Mouse (Mus musculus): ENCODE measurements around the gene Lysmd4.

The Lysmd4 gene

DNA sequence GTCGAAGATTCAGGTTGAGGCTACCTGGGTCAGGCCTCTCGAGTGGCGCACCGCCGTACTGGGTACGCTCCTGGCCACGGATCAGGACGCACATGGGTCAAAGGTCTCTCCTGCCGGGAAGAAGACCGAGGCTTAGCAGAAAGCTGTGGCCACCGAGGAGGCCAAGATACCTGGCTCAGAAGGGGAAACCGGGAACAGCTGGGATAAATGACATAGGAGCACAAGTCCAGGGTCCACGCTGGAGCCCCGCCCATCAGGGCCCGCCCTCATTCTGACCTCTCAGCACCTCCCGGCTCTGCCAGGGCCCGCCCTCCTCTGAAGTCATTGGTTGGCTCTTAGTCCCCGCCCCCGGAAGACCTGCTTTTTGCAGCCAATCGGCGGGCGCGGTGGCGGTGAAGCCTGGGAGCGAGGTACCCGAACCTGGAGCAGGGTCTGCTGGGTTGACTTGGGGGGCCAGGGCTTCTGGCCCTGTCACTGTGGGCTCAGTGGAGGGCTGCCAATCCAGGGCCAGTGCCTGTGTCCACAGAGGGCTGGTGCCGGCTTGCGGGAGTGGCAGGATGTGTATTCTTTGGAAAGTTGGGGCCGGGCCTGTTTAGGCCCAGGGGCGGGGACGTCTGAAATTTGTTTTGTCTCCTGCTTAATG, at the start of gene Lysmd4:
TSS of gene Lysmd4 (plus strand) at position 325 of the 643 bp plus-strand sequence.
- peak; percentile 99 for DNase-seq

DNA sequence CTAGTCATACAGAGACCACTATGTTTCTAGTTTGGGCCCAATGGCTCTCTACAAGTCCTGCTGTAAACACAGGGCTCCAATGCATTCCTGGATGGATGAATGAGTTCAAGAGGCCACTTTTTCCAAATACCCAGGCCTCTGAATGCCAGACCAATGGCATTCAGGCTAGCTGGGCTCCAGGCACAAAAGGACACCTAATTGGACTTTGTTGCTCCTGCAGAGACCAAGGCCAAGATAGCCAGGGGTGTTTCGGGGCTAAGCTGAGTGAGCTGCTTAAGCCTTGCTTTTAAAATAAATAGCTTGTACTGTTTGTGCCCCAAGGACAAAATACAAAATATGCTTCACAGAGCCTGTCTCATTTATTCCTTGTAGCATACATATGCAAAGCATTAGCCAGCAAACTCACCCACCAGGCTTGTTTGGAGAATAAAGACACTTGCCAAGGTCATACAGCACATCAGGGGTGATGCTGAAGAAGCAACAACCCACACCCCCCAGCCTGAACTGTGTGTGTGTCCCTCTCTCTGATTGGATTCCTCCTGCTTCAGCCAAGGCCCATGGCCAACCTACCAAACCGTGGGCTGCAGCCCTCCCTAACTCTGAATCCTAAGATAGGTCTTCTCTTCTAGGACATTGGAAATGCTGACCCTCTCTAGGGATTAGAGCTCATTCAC, 48.7 kb upstream of the Lysmd4 start:
- DNase-seq: no peak

DNA sequence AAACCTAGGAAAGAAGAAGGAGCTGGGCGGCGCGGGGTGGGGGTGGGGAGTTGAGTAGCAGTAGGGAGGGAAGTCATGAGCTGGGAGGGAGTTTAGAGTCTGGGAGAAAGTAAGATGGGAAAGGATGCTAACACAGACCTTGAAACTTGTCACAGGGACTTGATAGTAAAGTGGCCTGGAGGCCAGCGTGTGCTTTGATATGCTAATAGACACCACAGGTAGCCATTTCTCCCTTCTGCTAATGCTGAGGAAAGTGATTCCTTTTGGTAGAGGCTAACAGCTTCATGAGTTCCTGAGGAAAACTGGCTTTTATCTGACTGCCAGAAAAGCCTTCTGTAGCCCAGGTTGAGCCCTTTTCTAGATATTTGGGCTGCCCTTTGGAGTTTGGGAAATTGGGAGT, 38.6 kb upstream of the Lysmd4 start:
- DNase-seq: no peak

DNA sequence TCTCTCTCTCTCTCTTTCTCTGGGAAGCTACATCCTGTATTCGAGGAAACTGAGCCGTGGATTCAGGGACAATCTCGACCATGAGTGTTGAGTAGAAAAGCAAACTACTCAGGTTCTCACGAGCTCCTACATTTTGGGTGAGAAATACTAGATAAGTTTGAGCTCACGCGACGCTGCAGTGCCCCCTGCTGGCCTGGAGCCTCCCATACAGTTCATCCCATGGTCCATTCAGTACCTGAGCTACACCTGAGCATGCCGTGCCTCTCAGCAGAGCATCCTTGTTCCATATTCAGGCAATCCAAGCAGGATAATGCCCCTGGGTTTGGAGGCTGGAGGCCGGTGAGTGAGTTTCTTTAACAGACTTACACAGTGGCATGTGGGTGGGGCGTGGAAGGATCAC, 22.9 kb upstream of the Lysmd4 start:
- DNase-seq: peak; percentile 74

DNA sequence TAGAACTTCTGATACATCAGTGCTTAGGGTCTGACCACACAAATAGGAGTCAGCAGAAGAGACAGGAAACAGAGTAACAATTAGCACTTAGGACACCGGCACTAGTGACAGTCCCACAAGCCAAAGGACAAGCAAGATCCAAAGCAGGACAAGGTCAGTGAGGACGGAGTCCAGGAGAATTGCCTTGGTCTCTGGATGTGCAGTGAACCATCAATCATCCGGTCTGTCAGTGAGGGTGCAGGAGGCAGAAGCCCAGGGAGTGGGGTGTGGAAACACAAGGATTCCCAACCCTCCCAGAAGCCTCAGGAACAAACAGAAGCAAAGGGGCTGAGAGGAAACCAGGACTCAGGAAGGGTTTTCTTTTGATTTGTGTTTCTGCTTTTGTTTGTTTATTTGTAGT, 18.7 kb upstream of the Lysmd4 start:
- DNase-seq: no peak

DNA sequence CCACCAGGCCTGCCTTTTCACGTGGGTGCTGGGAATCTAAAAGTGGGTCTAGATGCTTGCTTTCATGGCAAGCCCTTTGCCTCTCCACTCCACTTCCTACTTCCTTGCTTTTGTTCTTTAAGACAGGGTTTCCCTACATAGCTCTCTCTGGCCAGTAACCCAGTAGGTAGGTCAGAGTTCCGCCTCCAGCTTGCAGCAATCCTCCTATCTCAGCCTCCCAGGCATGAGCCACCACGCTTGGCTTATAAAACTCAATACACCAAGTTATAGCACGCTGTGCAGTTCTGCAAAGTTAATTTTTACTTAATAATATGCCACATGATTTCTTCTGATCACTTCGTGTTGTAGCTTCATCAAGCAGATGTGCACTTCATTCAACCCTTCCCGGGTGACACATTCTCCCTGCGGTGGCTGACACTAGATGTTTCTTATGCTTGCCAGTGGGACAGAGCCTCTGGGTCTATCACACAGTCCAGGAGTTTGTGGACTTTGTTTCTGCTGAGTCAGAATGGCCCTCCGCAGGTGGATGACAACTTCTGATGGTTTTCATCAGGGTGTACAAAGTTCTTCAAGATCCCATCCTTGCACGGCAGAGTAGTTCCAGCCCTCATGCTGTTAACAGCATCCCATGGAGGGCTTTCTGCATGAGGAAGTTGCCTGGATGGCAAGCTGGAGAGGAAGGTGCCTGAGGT, 16.5 kb upstream of the Lysmd4 start:
- DNase-seq: no peak

DNA sequence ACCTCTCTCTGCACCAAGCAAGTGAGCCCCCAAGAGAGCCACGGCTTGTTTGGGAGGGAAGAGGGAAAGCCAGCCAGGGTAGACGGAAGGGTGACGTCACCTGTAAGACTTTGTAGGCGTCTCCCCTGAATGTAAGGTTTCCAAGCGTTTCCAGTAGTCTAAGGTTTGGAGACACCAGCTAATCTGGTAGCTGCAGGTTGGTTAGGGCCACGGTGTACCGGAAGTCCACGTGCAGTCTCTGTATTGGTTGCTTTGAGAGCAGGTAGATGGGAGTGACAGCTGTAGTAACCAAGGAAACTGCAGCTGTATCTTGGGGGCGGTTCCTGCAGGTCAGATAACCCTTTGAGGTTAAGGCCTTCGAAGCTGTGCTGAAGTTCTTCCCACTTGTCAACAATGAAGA, 15.8 kb upstream of the Lysmd4 start:
- no peak for DNase-seq

DNA sequence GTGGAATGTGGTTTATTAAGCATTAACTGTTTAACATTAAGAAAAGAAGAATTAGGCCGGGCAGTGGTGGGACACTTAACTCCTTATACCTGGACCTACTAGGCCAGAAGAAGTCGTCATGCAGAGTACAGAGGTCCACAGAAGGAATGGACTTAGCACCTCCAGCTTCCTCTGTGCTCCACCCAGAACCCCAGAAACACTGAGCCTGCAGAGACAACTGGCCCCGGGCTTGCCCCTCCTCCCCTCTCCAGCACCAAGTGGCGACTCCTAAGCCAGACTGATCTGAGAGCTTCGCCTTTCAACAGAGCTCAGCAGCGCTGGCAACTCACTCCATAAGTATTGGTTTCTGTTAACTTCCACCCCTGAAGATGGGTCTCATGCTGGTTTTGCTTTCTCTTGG, 14.6 kb upstream of the Lysmd4 start:
- no peak for DNase-seq

DNA sequence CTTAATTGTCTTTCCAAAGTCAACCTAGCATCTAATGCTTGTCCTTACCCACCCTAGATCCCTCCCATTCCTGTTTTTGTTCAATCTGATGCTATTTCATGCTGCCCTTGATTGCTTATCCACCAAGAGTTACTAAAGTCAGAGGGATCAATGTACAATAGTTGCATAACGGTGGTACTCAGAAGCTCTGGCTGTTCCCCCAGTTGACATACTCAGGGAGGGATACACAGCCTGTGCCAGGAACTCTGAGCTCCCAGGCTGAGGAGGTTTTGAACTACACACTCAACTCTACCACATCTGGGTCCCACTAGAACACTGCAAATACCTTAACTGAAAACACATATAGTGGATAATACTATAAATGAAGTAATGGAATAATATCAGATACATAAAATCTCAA, 14.0 kb upstream of the Lysmd4 start:
- DNase-seq: no peak

DNA sequence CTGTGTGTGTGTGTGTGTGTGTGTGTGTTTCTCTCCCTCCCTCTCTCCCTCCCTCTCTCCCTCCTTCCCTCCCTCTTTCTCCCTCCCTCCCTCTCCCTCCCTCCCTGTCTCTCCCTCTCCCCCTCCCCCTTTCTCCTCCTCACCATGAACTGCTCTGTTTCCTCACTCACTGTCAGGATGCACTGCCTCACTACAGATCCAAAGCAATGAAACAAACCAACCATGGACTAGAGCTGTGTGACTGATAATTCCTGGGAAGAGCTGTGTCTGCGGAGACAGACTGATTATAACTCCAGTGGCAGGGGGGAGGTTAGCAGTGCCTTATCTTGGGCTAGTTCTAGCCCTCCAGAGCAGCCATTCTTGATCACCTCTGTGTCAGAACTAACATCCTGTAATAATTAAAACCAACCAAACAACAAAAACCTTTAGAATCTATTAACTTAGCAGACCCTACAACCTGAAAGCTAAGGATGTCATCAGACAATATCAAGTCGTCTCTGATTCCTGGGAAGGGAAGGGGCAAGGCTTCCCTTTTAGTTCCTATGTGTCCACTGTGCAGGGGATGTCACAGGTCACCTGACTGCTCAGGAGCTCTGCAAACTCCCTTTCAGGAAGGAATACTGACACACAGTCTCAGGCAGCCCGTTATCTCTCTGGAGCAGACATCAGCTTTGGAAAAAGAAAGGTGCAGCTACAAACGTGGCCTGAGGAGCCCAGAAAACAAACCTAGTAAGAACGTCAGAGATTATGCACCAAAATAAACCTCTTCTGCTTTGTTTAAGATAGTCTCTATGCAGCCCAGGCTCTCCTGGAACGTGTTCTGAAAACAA, 12.1 kb upstream of the Lysmd4 start:
- no peak for DNase-seq

DNA sequence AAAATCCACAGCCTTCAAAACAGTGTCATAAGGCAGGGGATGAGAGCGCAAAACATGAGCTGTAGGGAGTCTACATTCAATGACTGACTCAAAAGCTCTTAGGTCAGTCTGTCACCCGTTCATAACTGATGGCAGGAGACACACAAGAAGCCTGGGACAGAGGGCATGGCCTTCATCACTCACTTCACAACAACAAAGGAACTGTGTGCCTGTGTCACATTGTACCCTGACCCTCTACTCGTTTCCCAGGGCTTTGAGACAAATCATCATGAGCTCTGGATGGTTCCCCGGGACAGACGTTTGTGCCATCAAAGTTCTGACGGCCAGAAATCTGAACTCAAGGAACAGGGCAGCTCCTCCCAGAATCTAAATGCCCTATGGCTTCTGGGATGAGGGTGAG, 11.0 kb upstream of the Lysmd4 start:
- no peak for DNase-seq

DNA sequence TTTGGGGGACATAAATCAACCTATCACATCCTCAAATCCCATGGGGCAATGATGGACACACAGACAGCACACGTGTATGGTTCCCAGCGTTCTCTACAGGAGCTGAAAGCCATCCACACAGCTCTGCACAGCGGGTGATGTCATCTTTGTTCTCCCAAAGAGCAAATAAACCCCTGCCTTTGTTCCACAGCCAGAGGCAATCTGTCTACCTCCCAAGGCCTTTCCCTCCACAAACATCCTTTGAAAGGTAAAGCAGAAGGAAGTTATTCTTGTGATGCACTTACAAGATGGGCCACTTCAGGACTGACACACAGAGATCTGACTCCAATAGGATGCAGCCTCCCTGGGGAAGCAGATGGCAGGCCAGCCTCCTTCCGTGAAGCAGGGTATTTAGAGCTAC, 10.4 kb upstream of the Lysmd4 start:
- DNase-seq: no peak

DNA sequence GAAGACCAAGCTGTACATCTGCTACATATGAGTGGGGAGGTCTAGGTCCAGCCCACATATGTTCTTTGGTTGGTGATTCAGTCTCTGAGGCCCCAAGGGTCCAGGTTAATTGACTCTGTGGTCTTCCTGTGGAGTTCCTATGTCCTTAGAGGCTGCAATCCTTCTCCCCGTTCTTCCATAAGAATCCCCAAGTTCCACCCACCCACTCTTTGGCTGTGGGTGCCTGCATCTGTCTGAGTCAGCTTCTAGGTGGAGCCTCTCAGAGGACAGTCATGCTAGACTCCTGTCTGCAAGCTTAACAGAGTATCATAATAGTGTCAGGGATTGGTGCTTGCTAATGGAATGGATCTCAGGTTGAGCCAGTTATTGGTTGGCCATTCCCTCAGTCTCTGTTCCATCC, 8.8 kb upstream of the Lysmd4 start:
- DNase-seq: no peak

DNA sequence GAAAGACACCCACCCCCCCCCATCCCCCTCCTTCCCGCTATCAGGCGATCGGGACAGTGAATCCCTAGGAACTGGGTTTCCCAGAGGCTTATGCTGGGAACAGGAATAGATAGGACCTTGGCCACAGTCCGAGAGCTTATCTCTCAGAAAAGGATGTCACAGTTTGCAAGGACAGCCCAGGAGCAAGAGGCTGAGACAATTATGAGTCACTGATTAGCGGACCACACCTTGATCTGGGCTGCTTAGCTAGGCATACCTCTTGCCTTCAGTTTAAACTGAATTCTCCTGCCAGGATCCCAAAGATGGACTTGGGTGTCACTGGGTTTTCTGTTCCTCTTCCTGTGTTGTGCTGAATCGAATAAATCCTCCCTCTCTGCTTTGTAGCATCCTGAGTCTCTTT, 6.0 kb upstream of the Lysmd4 start:
- DNase-seq: peak; percentile 43

DNA sequence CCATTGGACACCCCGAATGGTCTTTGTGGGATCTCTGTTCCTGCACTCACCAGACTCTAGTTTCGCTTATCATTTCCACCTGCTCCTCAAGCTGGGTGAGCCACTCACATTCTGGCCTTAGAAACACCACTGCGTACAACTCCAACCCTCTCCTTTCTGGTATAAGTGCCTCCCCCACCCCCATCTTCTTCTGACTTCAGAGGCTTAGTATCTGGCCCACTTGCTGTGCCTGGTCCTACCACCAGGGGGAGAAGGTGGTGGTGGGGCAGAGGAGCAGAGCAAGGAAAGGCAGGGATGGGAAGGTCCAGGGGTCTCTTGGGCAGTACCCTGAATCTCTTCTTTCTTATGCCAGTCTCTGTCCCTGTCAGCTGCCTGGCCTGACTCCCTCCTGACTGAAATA, 5.3 kb upstream of the Lysmd4 start:
- peak; percentile 78 for DNase-seq

DNA sequence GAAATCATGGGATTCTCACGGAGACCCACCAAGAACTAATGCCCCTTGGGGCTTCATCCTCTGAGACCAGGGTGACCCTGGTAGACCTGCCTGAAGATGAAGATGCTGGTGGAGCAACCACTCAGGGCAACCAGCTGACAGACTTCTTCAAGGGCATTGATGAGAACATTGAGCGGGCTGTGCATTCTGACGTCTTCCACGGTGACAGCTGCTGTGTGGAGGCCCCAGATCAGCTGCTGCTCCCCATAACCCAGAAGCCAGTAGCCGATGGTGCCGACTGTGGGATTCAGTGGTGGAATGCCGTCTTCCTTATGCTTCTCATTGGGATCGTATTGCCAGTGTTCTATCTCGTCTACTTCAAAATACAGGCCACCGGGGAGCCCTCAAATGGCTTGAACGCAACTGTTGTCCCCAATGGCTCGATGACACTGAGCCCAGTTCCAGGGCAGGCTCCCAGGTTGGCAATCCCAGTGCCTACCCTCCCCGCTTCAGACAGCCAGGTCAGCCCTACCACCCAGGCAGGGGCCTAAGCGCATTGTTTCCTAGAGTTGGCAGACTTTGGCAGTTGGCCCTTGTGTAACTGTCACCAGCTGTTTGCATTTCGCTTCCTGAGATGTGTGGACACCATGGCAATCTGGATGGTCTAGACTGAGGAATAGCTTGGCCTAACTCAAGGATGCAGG, 3.7 kb downstream of the Lysmd4 start:
- no peak for DNase-seq

DNA sequence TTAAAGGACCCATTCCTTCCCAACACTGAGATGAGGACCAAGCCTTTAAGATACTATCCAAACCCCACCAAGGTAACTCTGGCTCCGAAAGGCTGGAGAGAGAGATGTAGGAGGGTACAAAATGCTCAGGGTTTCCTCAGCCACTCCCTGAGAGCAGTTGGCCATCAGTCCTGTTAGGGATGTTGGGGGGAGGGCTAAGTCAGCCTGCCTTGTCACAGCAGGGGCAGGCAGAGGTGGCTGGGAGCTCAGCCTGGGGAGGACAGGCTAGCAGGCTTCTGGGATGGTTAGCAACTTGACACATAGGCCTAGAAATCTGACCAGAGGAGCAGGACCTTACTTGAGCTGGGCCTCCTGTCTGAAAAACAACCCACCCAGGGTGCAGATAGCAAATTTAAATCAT, 5.2 kb downstream of the Lysmd4 start:
- no peak for DNase-seq

DNA sequence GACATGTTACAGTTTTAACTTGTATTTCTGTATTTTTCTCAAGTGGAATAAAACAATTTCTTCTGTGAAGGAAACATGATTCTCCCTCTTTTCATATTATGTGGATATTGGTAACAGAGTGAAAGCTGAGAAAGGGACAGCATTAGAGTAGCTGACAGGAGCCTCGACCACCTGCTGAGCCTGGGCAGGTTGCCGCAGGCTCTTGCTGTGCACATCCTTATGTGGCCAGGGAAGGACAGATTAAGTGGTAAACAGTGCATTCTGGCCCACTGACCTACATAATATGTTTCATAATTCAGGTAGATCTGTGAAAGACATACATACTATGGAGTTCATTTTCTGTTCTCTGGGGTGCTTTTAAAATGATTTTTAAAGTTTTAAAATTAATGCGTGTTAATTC, 6.0 kb downstream of the Lysmd4 start:
- DNase-seq: no peak

DNA sequence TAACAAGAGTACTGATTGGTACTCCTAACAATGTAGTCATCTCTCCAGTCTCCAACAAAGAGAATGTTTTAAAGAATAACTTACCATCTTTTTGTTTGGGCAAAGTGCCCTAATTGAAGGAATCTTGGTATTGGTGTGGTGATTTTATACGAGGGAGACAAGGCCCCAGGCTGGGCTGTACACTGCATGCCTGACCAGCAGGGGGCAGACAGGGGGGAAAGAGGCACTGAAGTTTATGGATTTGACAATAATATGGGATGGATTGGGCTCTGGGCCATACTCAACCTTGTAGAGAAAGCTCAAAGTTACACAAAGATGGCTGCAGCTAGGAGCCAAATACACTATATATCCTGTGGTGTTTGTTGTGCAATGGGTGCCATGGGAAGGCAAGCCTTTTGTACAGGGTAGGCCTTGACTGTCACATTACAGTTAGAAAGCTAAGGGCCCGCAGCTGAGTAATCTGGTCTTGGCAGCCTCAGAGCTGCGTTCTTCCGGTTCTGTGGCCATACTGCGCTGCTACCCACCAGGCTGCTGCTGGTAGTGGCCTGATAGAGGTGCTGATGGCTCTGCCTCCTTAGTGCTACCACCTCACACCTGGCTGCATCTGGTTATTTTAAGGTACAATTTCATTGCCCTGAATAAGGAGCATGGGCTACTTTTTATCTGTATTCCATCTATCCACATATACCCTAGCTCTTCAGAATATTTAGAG, 6.7 kb downstream of the Lysmd4 start:
- DNase-seq: peak; percentile 51

DNA sequence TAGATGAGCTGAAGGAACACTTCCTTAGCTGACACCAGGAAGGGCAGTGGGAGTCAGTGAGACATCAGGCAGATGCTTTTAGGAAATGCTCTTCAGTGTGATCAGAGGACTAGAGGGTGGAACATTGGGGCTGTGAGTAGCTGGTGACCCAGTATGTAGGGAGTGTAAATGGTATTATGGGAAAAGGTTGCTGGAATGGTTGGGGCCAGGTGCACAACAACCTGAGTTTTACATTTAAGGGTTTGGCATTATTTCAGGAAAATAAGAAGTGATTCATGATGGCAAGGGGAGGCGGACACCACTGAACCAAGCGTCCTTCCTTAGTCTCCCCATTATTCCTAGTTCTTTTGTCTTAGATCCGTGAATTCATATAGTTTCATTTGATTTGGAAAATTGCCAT, 7.4 kb downstream of the Lysmd4 start:
- DNase-seq: no peak

DNA sequence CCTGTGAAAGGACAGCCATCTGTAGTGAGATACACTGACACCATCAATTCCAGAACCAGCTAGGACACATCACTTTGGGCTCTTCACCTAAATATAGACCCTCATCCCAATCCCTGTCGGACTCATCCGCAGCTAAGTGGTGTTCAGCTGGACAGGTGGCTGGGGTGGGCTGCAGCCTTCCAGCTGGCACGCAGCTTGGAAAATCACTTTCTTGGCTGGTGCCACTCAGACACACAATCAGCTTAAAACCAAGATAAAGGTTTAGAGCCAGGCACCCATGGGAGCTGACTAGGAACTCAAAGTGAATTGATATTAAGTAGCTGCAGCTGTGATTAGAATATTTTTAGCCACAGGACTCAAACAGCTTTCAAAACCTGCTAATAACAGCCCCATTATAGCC, 7.9 kb downstream of the Lysmd4 start:
- no peak for DNase-seq

DNA sequence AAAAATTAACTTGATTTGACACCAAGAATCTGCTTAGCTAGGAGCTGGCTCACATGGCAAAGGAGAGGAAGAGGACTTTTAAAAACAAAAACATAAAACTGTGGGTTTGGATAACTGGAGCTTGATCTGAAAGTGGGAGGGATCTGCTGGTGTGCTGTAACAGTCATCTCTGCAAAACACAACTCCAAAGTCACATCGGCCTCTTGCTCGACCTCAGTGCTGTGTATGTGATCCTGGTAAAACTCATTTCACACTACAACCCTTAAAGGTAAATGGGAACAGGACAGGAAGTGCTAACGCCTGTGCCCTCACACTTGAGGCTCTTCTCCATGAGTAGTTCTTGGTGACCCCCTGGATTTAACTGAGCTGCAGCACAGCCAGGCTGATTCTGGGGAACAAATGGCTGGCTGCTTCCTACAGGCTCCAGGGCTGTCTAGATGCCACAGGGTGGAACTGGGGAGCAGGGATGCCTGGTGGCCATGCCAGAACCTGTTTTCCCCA, 8.3 kb downstream of the Lysmd4 start:
- no peak for DNase-seq
